Mouse (Mus musculus): ENCODE results near the gene Ppp2r5a.

GRCm38 (mm10) chr1:191421426-191421999 is 18.4 kb upstream of the Ppp2r5a start:
- TF ChIP-seq CTCF (IDR thresholded peaks at IDR 0.05; ENCODE audit: insufficient read depth, low read depth, low read length) (no peak), POLR2A (IDR thresholded peaks at IDR 0.05; ENCODE audit: insufficient read depth, low read depth, low read length) (no peak)
